Mouse (Mus musculus) neutrophil, adult 65 days (primary cell): ENCODE results near the gene Strn. TPM values are rescaled to one million over a fixed set of nuclear protein-coding genes. Genes with fewer than 3 reads are reported as not detected.

Experiments used
- total RNA-seq: library from RNA; stranded (reverse); gene quantifications from 2 replicates; pipeline ENCODE4 v1.2.4, GENCODE M21; 2023

The Strn gene
- total RNA-seq = 40.4 and 41.1 TPM in 2 replicates

GRCm38 (mm10) chr17:78737096-78737495, at the start of gene Strn:
Strn (minus strand) TSS chr17:78737196.

Other genes with a start within 250 kb of the Strn start
- gene Vit, start 229.1 kb downstream of the Strn start, total RNA-seq = 0.19 TPM in 1 of 2 replicates, not detected in the other
- gene Heatr5b, start 98.2 kb upstream of the Strn start, total RNA-seq = 18.8 and 20.3 TPM in 2 replicates
- gene Gpatch11, start 98.4 kb upstream of the Strn start, total RNA-seq = 19.6 and 38.9 TPM in 2 replicates
- 22.5 and 26.7 TPM in 2 replicates for gene Eif2ak2, start 145.4 kb upstream of the Strn start, total RNA-seq
- gene Sult6b1, start 169.8 kb upstream of the Strn start, total RNA-seq = not detected in 2 replicates
- gene Cebpzos, start 179.3 kb upstream of the Strn start, total RNA-seq = 6.3 and 6.7 TPM in 2 replicates
- 110 and 125 TPM in 2 replicates for gene Cebpz, start 199.9 kb upstream of the Strn start, total RNA-seq
- 22.6 and 32.3 TPM in 2 replicates for gene Ndufaf7, start 199.9 kb upstream of the Strn start, total RNA-seq